Mouse (Mus musculus): ENCODE results near the gene Pde2a. TPM values are rescaled to one million over a fixed set of nuclear protein-coding genes. Genes with fewer than 3 reads are reported as not detected.
"Not testable (repeated sequence)": the region's sequence is repeated elsewhere in the genome, so short reads cannot be mapped to it uniquely, and the experiment has no call there.

Gene Pde2a
- polyA plus RNA-seq, 1 experiment from 2014 or later, result 33.0 TPM

DNA sequence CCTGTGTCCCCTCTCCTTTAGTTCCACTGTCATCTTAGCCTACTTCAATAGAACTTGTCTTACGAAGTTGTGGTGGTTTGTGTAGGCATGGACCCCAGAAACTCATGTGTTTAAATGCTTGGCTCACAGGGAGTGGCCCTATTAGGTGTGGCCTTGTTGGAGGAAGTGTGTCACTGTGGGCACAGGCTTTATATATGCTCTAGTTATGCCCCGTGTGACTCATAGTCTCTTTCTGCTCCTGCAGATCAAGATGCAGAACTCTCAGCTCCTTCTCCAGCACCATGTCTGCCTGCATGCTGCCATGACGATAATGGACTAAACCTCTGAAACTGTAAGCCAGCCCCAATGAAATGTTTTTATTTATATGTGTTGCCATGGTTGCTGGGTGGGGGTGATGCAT lies 126.2 kb downstream of the Pde2a start:
- Histone ChIP-seq H3K9me3 (ENCODE audit: control insufficient read depth, low read length) (no peaks in the 10 kb centered on the region), H3K4me1 (ENCODE audit: control insufficient read depth, insufficient read depth, low read length) (no peaks in the 10 kb centered on the region), H3K27ac (replicated peaks; ENCODE audit: low read depth, low read length) (no peak overlapping the region), H3K4me2 (ENCODE audit: low read depth, low read length) (no peak overlapping the region), H3K36me3 (ENCODE audit: control insufficient read depth, insufficient read depth, low read length) (no peaks in the 10 kb centered on the region), H3K9ac (ENCODE audit: low read depth, low read length) (no peak overlapping the region), H3K27me3 (replicated peaks; ENCODE audit: control insufficient read depth, insufficient read depth, low read length) (no peaks in the 10 kb centered on the region), H3K4me3 (ENCODE audit: low read depth, low read length) (no peak overlapping the region)
- ATAC-seq (ENCODE audit: low read depth) (no peak), DNase-seq (ENCODE audit: low spot score) (no peak)
- WGBS, result 83% methylated on average over 3 of the region's 3 CpGs

DNA sequence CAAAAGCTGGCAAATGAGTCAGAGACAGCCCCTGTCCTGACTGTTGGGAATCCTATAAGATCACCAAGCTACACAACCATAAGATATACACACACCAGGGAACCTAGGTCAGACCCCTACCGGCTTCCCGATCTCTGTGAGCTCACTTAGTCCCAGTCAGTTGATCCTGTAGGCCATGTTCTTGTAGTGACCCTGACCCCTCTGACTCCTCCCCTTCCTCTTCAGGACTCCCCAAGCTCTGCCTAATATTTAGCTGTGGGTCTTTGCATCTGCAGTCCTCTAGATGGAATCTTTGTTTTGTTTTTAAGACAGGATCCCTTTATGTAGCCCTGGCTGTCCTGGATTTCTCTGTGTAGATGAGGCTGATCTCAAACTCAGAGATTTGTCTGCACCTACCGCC lies 127.8 kb downstream of the Pde2a start:
- 83% methylated on average over 3 of the region's 3 CpGs for WGBS

DNA sequence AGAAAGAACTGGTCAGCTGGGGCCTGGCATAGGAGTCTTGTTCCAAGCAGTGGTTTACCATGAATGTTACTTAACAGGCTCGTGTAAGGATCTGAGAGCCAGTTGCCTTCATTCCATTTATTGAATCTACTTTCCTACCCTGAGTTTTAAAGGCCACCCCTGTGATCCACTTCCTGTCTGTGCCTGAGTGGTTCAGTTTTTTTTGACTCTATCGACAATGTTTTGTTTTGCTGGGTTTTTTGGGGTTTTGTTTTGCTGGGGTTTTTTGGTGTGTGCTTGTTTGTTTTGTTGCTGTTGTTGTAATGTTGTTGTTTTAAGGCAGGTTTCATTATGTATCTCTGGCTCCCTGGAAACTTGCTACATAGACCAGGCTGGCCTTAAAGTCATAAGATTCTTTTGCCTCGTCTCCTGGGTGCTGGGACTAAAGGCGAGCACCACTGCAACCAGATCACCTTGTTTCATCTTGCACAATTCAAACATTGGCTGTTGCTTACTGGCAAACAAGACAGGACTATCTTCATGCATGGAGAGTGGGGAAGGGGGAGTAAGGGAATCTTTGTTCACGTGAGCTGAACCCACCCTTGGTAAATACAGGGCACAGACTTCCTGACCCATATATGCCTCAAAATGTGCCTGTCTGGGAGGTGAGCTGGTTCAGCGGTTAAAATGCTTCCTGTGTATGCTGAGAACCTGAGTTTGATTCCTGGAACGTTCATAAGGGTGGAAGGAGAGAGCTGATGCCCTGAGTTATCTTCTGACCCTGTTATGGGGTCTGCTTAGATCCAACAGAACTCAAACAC lies 129.4 kb downstream of the Pde2a start:
- no peak overlapping the region for H3K4me2 ChIP-seq (ENCODE audit: low read depth, low read length)
- H3K9me3 ChIP-seq (ENCODE audit: control insufficient read depth, low read length), result no peaks in the 10 kb centered on the region
- no peak overlapping the region for H3K4me3 ChIP-seq (ENCODE audit: low read depth, low read length)
- no peak overlapping the region for H3K27ac ChIP-seq (replicated peaks; ENCODE audit: low read depth, low read length)
- H3K36me3 ChIP-seq (ENCODE audit: control insufficient read depth, insufficient read depth, low read length), result no peaks in the 10 kb centered on the region
- H3K4me1 ChIP-seq (ENCODE audit: control insufficient read depth, insufficient read depth, low read length), result no peaks in the 10 kb centered on the region
- ATAC-seq (ENCODE audit: low read depth), result no peak
- no peak for DNase-seq (ENCODE audit: low spot score)
- H3K27me3 ChIP-seq (replicated peaks; ENCODE audit: control insufficient read depth, insufficient read depth, low read length), result no peaks in the 10 kb centered on the region
- 61% methylated on average over 7 of the region's 7 CpGs for WGBS
- H3K9ac ChIP-seq (ENCODE audit: low read depth, low read length), result no peak overlapping the region

More for the DNA sequence above, 127.8 kb downstream of the Pde2a start:
- H3K4me1 ChIP-seq (ENCODE audit: control insufficient read depth, insufficient read depth, low read length), result no peaks in the 10 kb centered on the region
- DNase-seq (ENCODE audit: low spot score) (no peak), ATAC-seq (ENCODE audit: low read depth) (no peak)
- no peak overlapping the region for H3K27ac ChIP-seq (replicated peaks; ENCODE audit: low read depth, low read length)
- no peaks in the 10 kb centered on the region for H3K36me3 ChIP-seq (ENCODE audit: control insufficient read depth, insufficient read depth, low read length)
- H3K27me3 ChIP-seq (replicated peaks; ENCODE audit: control insufficient read depth, insufficient read depth, low read length), result no peaks in the 10 kb centered on the region
- no peak overlapping the region for H3K9ac ChIP-seq (ENCODE audit: low read depth, low read length)
- no peak overlapping the region for H3K4me3 ChIP-seq (ENCODE audit: low read depth, low read length)
- H3K4me2 ChIP-seq (ENCODE audit: low read depth, low read length), result no peak overlapping the region
- H3K9me3 ChIP-seq (ENCODE audit: control insufficient read depth, low read length), result no peaks in the 10 kb centered on the region

DNA sequence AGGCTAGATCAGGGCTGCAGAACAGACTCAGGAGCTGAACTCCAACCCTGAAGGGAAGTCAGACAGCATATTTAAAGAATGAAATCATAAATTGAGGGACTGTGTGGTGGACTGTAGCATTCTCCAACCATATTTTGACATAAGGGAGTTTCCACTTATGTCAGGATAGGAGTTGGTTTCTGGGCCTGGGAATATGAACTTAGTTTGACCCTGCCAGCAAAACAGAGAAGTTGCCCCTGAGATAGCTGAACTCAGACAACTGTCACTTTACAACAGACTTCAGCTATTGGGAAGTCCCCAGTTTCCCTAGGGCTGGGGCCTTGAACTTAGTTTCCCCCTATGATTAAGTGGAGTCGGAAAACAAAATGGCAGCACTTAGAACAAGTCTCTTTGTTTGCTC lies 130.0 kb downstream of the Pde2a start:
- Histone ChIP-seq H3K36me3 (ENCODE audit: control insufficient read depth, insufficient read depth, low read length) (no peaks in the 10 kb centered on the region), H3K9me3 (ENCODE audit: control insufficient read depth, low read length) (no peaks in the 10 kb centered on the region), H3K4me3 (ENCODE audit: low read depth, low read length) (no peak overlapping the region), H3K9ac (ENCODE audit: low read depth, low read length) (no peak overlapping the region), H3K27ac (replicated peaks; ENCODE audit: low read depth, low read length) (no peak overlapping the region), H3K27me3 (replicated peaks; ENCODE audit: control insufficient read depth, insufficient read depth, low read length) (no peaks in the 10 kb centered on the region), H3K4me1 (ENCODE audit: control insufficient read depth, insufficient read depth, low read length) (no peaks in the 10 kb centered on the region), H3K4me2 (ENCODE audit: low read depth, low read length) (no peak overlapping the region)
- 86% methylated on average over 1 of the region's 1 CpGs for WGBS
- no peak for DNase-seq (ENCODE audit: low spot score)
- ATAC-seq (ENCODE audit: low read depth), result no peak

DNA sequence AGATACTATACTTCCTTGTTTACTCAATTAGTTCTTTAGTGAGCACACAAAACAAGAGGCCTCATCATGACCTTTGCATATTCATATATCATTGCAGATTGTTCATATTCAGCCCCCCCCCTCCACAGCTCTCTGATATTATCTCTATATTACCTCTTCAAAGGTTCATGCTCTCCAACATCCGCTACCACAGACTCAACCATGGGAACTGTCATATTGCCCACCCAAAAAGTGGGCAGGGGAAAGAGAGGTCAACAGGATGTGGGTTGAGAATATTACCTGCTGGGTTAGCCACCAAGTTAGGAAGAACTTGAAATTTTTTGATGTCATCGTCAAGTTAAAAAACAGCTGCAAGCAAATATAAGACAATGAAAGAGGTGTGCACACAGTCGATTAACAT lies 134.0 kb downstream of the Pde2a start:
- H3K36me3 ChIP-seq (ENCODE audit: control insufficient read depth, insufficient read depth, low read length); H3K27ac ChIP-seq (replicated peaks; ENCODE audit: low read depth, low read length); H3K4me2 ChIP-seq (ENCODE audit: low read depth, low read length); H3K27me3 ChIP-seq (replicated peaks; ENCODE audit: control insufficient read depth, insufficient read depth, low read length); DNase-seq (ENCODE audit: low spot score); H3K4me3 ChIP-seq (ENCODE audit: low read depth, low read length); H3K9me3 ChIP-seq (ENCODE audit: control insufficient read depth, low read length); ATAC-seq (ENCODE audit: low read depth); H3K9ac ChIP-seq (ENCODE audit: low read depth, low read length); H3K4me1 ChIP-seq (ENCODE audit: control insufficient read depth, insufficient read depth, low read length): not testable (repeated sequence)
- WGBS, result 90% methylated on average over 3 of the region's 3 CpGs

DNA sequence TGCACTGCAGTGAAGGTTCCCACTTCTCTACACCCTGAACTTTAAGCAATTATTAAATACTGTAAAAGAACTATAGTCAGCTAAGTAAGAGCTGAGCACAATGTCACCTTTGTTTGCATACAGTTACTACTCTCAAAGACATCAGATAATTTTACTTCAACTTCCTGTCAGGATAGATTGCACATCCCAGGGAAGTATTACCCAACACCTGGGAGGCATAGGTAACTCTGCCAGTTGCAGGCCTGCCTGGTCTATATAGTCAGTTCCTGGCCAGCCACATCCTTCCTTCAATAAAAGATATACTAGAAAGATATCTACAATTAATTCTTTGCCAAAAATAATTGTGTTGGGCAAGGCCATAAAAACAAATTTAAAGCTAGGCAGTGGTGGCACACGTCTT lies 135.9 kb downstream of the Pde2a start:
- 57% methylated on average over 1 of the region's 1 CpGs for WGBS
- no peak for ATAC-seq (ENCODE audit: low read depth)

DNA sequence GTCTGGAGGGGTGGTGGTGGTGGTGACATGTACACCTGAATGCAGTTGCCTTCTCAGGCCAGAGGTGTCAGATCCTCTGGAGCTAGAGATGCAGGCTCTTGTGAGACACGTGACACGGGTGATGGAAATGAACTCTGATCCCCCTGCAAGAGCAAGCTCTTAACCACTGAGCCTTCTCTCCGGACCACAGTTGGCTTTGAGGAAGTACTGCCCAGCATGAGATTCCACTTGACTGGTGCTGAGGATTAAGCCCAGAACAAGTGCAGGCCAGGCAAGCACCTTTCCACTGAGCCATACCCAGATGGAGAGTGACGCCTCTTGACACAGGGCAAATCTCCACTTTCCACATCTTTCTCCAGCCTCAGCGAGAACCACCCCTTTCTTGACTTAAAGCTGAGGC lies 137.9 kb downstream of the Pde2a start:
- not testable (repeated sequence) for DNase-seq (ENCODE audit: low spot score); H3K4me1 ChIP-seq (ENCODE audit: control insufficient read depth, insufficient read depth, low read length); ATAC-seq (ENCODE audit: low read depth); H3K27me3 ChIP-seq (replicated peaks; ENCODE audit: control insufficient read depth, insufficient read depth, low read length); H3K27ac ChIP-seq (replicated peaks; ENCODE audit: low read depth, low read length); H3K9ac ChIP-seq (ENCODE audit: low read depth, low read length); H3K36me3 ChIP-seq (ENCODE audit: control insufficient read depth, insufficient read depth, low read length); H3K4me2 ChIP-seq (ENCODE audit: low read depth, low read length); H3K9me3 ChIP-seq (ENCODE audit: control insufficient read depth, low read length); H3K4me3 ChIP-seq (ENCODE audit: low read depth, low read length)
- 57% methylated on average over 5 of the region's 5 CpGs for WGBS

More for the DNA sequence above, 135.9 kb downstream of the Pde2a start:
- Histone ChIP-seq H3K4me2 (ENCODE audit: low read depth, low read length) (no peak overlapping the region), H3K27ac (replicated peaks; ENCODE audit: low read depth, low read length) (no peak overlapping the region), H3K9ac (ENCODE audit: low read depth, low read length) (no peak overlapping the region), H3K4me1 (ENCODE audit: control insufficient read depth, insufficient read depth, low read length) (no peaks in the 10 kb centered on the region), H3K36me3 (ENCODE audit: control insufficient read depth, insufficient read depth, low read length) (no peaks in the 10 kb centered on the region), H3K9me3 (ENCODE audit: control insufficient read depth, low read length) (no peaks in the 10 kb centered on the region), H3K4me3 (ENCODE audit: low read depth, low read length) (no peak overlapping the region), H3K27me3 (replicated peaks; ENCODE audit: control insufficient read depth, insufficient read depth, low read length) (no peaks in the 10 kb centered on the region)
- no peak for DNase-seq (ENCODE audit: low spot score)

MicroRNAs within 50 kb of the gene (microRNA counts, 519-probe panel; counts per million panel counts)
- microRNA mmu-miR-139-3p (19.3 counts per million), microRNA mmu-miR-139-5p (2,293 counts per million, percentile 37 among the panel's probes with 10 or more counts)

Small RNA genes within 50 kb of the gene (microRNA-seq; reads per million reads assigned to microRNA genes)
- 2,950 reads per million, percentile 85 among the genes with 10 or more reads in this experiment for gene Mir139 (ENCODE audit: borderline number of aligned reads)

Other genes starting within 250 kb of the Pde2a start
- 9.7 and 10.5 TPM in 2 replicates for gene Atg16l2, start 119.4 kb upstream of the Pde2a start, polyA plus RNA-seq (2014; fragmentation: Nextera tagmentation; extraction: Ambion mirVana)
- gene Stard10, start 104.6 kb upstream of the Pde2a start, polyA plus RNA-seq (2014; fragmentation: Nextera tagmentation; extraction: Ambion mirVana), result 21.2 and 21.5 TPM in 2 replicates
- gene Arap1, start 73.6 kb upstream of the Pde2a start, polyA plus RNA-seq (2014; fragmentation: Nextera tagmentation; extraction: Ambion mirVana), result 75.5 and 82.3 TPM in 2 replicates
- not detected in 2 replicates for gene Gm45837, start 10.8 kb upstream of the Pde2a start, polyA plus RNA-seq (2014; fragmentation: Nextera tagmentation; extraction: Ambion mirVana)
- gene Art2b, start 163.9 kb downstream of the Pde2a start, polyA plus RNA-seq (2014; fragmentation: Nextera tagmentation; extraction: Ambion mirVana), result not detected in 2 replicates
- 37.5 and 48.5 TPM in 2 replicates for gene Clpb, start 241.9 kb downstream of the Pde2a start, polyA plus RNA-seq (2014; fragmentation: Nextera tagmentation; extraction: Ambion mirVana)

Data from embryonic facial prominence, embryonic 14.5 days (tissue).